Mouse (Mus musculus): Measurements from ENCODE around the gene Kif4.

DNA sequence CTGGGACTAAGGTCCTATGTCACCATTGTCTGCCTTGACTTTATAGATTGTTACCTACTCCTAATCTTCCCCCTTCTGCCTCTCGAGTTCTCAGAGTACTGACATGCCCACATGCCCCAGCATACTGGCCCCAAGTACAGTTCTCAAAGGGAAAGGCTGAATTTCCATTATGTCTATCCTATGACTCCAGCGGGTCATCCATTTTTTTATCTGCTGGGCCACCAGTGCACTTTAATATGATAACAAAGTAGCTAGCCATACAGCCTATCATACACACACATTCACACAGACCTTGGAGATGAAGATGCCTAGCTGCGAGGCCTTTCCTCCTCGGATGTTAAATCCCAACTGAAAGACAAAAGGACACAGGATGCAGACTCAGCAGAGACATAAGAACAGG lies 1.3 kb upstream of the Kif4 start:
- TF ChIP-seq CTCF (IDR thresholded peaks at IDR 0.05) (no peak), EP300 (IDR thresholded peaks at IDR 0.05) (no peak)
